Mouse (Mus musculus) thymus, adult 2 months (tissue): ENCODE data around the gene Ppp1r14c. TPM values are rescaled to one million over a fixed set of nuclear protein-coding genes. Genes with fewer than 3 reads are reported as not detected.
A peak's percentile ranks its signal among the peaks of the same experiment; 100 is the strongest.

Experiments
- DNase-seq: peaks from one replicate; pipeline ENCODE4 v3.0.0; 2021
- H3K27ac ChIP-seq: fragments of 200-500 bp; 2 replicates; pipeline ENCODE4 v1.5.1; 2012; ENCODE audit warnings: low read length, control low read depth; ENCODE audit not compliant: control insufficient read depth, insufficient read depth
- H3K27me3 ChIP-seq: fragments of 200-500 bp; 2 replicates; pipeline ENCODE4 v1.6.1; 2012; ENCODE audit warnings: mild to moderate bottlenecking, low read length, moderate library complexity, mixed read lengths; ENCODE audit not compliant: control insufficient read depth, insufficient read depth
- H3K36me3 ChIP-seq: fragments of 200-500 bp; 2 replicates; pipeline ENCODE4 v1.6.1; 2012; ENCODE audit warnings: mild to moderate bottlenecking, low read length, moderate library complexity; ENCODE audit not compliant: control insufficient read depth, insufficient read depth
- H3K4me1 ChIP-seq: fragments of 200-500 bp; replicated peaks from 2 replicates; pipeline ENCODE4 v1.6.1; 2012; ENCODE audit warnings: low read length; ENCODE audit not compliant: control insufficient read depth, insufficient read depth
- H3K4me3 ChIP-seq: fragments of 200-500 bp; 2 replicates; pipeline ENCODE4 v1.5.1; 2012; ENCODE audit warnings: mild to moderate bottlenecking, low read length, control low read depth, moderate library complexity; ENCODE audit not compliant: control insufficient read depth, insufficient read depth
- CTCF ChIP-seq: fragments of 200-500 bp; IDR thresholded peaks from 2 replicates; pipeline ENCODE4 v1.5.1; 2012; ENCODE audit warnings: mild to moderate bottlenecking, control low read depth, low read length, moderate library complexity, borderline replicate concordance; ENCODE audit not compliant: control insufficient read depth, poor library complexity, insufficient read depth; ENCODE audit errors: extremely low read depth
- POLR2A ChIP-seq: fragments of 200-500 bp; IDR thresholded peaks from 2 replicates; pipeline ENCODE4 v1.6.1; 2012; ENCODE audit warnings: mild to moderate bottlenecking, low read length, control low read depth, moderate library complexity; ENCODE audit not compliant: control insufficient read depth, poor library complexity, insufficient read depth; ENCODE audit errors: extremely low read depth
- WGBS: fragments of 180-500 bp; shearing (Covaris S2); methylation state at CpG from one replicate; pipeline ENCODE4 v1.1.7; 2018; 5-methylcytosine and 5-hydroxymethylcytosine counted together
- polyA plus RNA-seq: library from polyadenylated mRNA; depleted of rRNA; stranded (reverse); fragments of >200 nt; gene quantifications from 2 replicates; pipeline ENCODE4 v1.2.3, GENCODE M21; 2012; rRNA removed

Ppp1r14c gene
- polyA plus RNA-seq, result 0.36 and 2.3 TPM in 2 replicates

- TF ChIP-seq CTCF (no peak), POLR2A (no peak)
- H3K27me3 ChIP-seq, result no peaks in the 10 kb centered on the region; the same call in 1 of the 2 replicates
- no peaks in the 10 kb centered on the region for H3K4me1 ChIP-seq
- H3K27ac ChIP-seq, result no peak within 1 kb of the TSS
- H3K4me3 ChIP-seq, result no peak within 1 kb of the TSS
- no peaks in the 10 kb centered on the region for H3K36me3 ChIP-seq
- DNase-seq, result no peak
- WGBS, result 3% methylated on average over 74 of the region's 74 CpGs
Measured at GRCm38 (mm10) chr10:3366036-3366869, at the start of gene Ppp1r14c. Gene Ppp1r14c (plus strand): TSS chr10:3366057.

- no peak for DNase-seq
- H3K36me3 ChIP-seq, result no peaks in the 10 kb centered on the region
- 90% methylated on average over 2 of the region's 2 CpGs for WGBS
- H3K27me3 ChIP-seq, result no peaks in the 10 kb centered on the region
- no peak overlapping the region for H3K4me3 ChIP-seq
- no peak overlapping the region for H3K27ac ChIP-seq
- TF ChIP-seq POLR2A (no peak), CTCF (no peak)
- H3K4me1 ChIP-seq, result no peaks in the 10 kb centered on the region
Measured at GRCm38 (mm10) chr10:3321406-3321805, 44.5 kb upstream of the Ppp1r14c start.

GRCm38 (mm10) chr10:3325447-3325846, 40.4 kb upstream of the Ppp1r14c start:
- Histone ChIP-seq H3K27me3 (no peaks in the 10 kb centered on the region), H3K4me1 (no peaks in the 10 kb centered on the region), H3K4me3 (no peak overlapping the region), H3K36me3 (no peaks in the 10 kb centered on the region), H3K27ac (no peak overlapping the region)
- 71% methylated on average over 1 of the region's 1 CpGs for WGBS
- TF ChIP-seq POLR2A (no peak), CTCF (no peak)
- DNase-seq, result no peak

GRCm38 (mm10) chr10:3332880-3333279, 33.0 kb upstream of the Ppp1r14c start:
- no peaks in the 10 kb centered on the region; the same call in 1 of the 2 replicates for H3K4me1 ChIP-seq
- H3K27ac ChIP-seq, result no peak overlapping the region
- H3K36me3 ChIP-seq, result no peaks in the 10 kb centered on the region
- H3K4me3 ChIP-seq, result no peak overlapping the region
- TF ChIP-seq POLR2A, result no peak
- 45% methylated on average over 3 of the region's 3 CpGs for WGBS
- peak; percentile 59 for DNase-seq
- no peaks in the 10 kb centered on the region for H3K27me3 ChIP-seq

- DNase-seq, result no peak
- TF ChIP-seq POLR2A (no peak), CTCF (no peak)
Measured at GRCm38 (mm10) chr10:3334570-3334969, 31.3 kb upstream of the Ppp1r14c start.

GRCm38 (mm10) chr10:3336729-3337329, 29.0 kb upstream of the Ppp1r14c start:
- no peaks in the 10 kb centered on the region for H3K36me3 ChIP-seq
- H3K4me1 ChIP-seq, result no peaks in the 10 kb centered on the region; the same call in 1 of the 2 replicates
- WGBS, result 82% methylated on average over 7 of the region's 7 CpGs
- H3K27me3 ChIP-seq, result no peaks in the 10 kb centered on the region
- no peak overlapping the region for H3K27ac ChIP-seq
- DNase-seq, result no peak
- TF ChIP-seq POLR2A (no peak), CTCF (no peak)
- H3K4me3 ChIP-seq, result no peak overlapping the region

More at GRCm38 (mm10) chr10:3334570-3334969, 31.3 kb upstream of the Ppp1r14c start:
- Histone ChIP-seq H3K27me3 (no peaks in the 10 kb centered on the region), H3K4me3 (no peak overlapping the region), H3K36me3 (no peaks in the 10 kb centered on the region), H3K4me1 (no peaks in the 10 kb centered on the region; the same call in 1 of the 2 replicates), H3K27ac (no peak overlapping the region)
